Mouse (Mus musculus) cerebellum, adult 2 months (tissue): ENCODE results near the gene Ctdsp1. TPM values are rescaled to one million over a fixed set of nuclear protein-coding genes. Genes with fewer than 3 reads are reported as not detected.

Source experiments
- DNase-seq, 2 experiments: peaks; one replicate each; pipeline ENCODE4 v3.0.0; 2021
- H3K27ac ChIP-seq: fragments of 200-500 bp; 2 replicates; pipeline ENCODE4 v1.5.1; 2012; ENCODE audit warnings: low read length, control low read depth, inconsistent platforms; ENCODE audit not compliant: insufficient read depth
- H3K27me3 ChIP-seq: fragments of 200-500 bp; 2 replicates; pipeline ENCODE4 v1.6.1; 2012; ENCODE audit warnings: inconsistent platforms, mild to moderate bottlenecking, low read length, moderate library complexity; ENCODE audit not compliant: control insufficient read depth, insufficient read depth
- H3K4me1 ChIP-seq: fragments of 200-500 bp; 2 replicates; pipeline ENCODE4 v1.6.1; 2011; ENCODE audit warnings: low read length; ENCODE audit not compliant: control insufficient read depth, insufficient read depth
- H3K4me3 ChIP-seq: fragments of 200-500 bp; replicated peaks from 2 replicates; pipeline ENCODE3; 2011; ENCODE audit warnings: mild to moderate bottlenecking, low read depth, low read length, control low read depth; ENCODE audit not compliant: insufficient read depth
- CTCF ChIP-seq: fragments of 200-500 bp; IDR thresholded peaks from 2 replicates; pipeline ENCODE4 v1.5.1; 2011; ENCODE audit warnings: low read depth, mild to moderate bottlenecking, control low read depth, low read length, moderate library complexity, borderline replicate concordance; ENCODE audit not compliant: insufficient read depth
- POLR2A ChIP-seq: fragments of 200-500 bp; IDR thresholded peaks from 2 replicates; pipeline ENCODE4 v1.6.1; 2011; ENCODE audit warnings: low read length, control low read depth, borderline replicate concordance; ENCODE audit not compliant: insufficient read depth
- WGBS: fragments of 180-500 bp; shearing (Covaris S2); methylation state at CpG from one replicate; pipeline ENCODE4 v1.1.7; 2018; 5-methylcytosine and 5-hydroxymethylcytosine counted together
- polyA plus RNA-seq: library from polyadenylated mRNA; depleted of rRNA; stranded (reverse); fragments of >200 nt; gene quantifications from 2 replicates; pipeline ENCODE4 v1.2.3, GENCODE M21; 2012

Gene Ctdsp1
- polyA plus RNA-seq, 1 experiment = 35.7 TPM

DNA sequence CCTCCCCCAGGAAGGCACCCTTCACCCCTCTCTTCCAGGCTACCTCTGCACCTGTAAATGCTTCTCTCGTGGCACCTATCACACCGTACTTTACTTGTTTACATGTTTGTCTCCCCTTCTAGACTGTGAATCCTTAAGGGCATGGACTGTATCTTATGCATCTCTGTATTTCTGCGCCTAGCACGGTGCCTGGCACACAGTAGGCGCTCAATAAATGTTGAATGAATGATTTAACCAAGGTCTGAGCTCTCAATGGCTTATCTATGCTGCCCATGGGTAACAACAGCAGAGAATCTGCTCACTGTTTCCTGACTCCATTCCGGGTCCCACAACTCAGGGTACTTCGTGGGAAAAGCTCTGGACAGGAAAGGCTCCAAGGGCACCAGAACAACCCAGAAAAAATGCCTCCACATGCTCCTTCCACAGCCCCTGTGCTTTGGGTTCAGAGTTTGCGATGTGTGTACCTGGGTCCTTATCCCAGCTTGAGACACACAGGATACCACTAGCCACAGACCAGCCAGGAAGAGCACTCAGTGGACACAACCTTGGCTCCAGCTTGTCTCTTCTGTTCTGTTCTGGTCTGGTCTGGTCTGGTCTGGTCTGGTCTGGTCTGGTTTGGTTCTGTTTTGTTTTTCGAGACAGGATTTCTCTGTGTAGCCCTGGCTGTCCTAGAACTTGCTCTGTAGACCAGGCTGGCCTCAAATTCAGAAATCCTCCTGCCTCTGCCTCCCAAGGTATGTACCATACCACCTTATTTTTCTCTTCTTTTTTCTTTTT lies 37.7 kb upstream of the Ctdsp1 start:
- no peak for DNase-seq
- no peak overlapping the region for H3K4me3 ChIP-seq
- H3K4me1 ChIP-seq = no peaks in the 10 kb centered on the region
- H3K27me3 ChIP-seq = no peaks in the 10 kb centered on the region
- WGBS = 94% methylated on average over 9 of the region's 9 CpGs
- TF ChIP-seq POLR2A = no peak
- no peak for TF ChIP-seq CTCF
- no peak overlapping the region for H3K27ac ChIP-seq

DNA sequence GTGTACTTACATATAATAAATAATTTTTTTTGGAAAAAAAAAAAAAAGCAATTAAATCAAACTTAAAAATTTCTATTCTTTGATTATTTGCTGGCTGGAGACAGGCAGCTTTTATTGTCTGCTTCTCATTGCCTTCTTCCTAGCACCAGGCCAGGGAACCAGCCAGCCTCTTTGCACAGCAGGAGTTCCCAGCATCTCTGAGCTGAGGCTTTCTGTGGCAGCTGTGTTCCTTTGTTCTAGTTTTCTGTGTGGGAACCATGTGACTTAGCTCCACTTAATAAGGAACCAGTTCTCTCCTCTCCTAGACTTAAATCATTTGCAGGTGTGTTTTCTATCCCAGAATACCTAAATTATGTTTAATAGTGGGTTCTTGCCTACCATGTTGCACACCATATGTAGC lies 33.8 kb upstream of the Ctdsp1 start:
- TF ChIP-seq POLR2A = no peak
- no peak for TF ChIP-seq CTCF
- Histone ChIP-seq H3K27me3 (no peaks in the 10 kb centered on the region), H3K4me1 (no peaks in the 10 kb centered on the region), H3K27ac (no peak overlapping the region), H3K4me3 (no peak overlapping the region)
- no peak for DNase-seq

GRCm38 (mm10) chr1:74359952-74360517 lies 31.3 kb upstream of the Ctdsp1 start:
- 91% methylated on average over 5 of the region's 5 CpGs for WGBS
- DNase-seq = no peak
- TF ChIP-seq CTCF = no peak
- TF ChIP-seq POLR2A = no peak
- no peaks in the 10 kb centered on the region for H3K27me3 ChIP-seq
- no peaks in the 10 kb centered on the region for H3K4me1 ChIP-seq
- no peak overlapping the region for H3K27ac ChIP-seq
- H3K4me3 ChIP-seq = no peak overlapping the region

DNA sequence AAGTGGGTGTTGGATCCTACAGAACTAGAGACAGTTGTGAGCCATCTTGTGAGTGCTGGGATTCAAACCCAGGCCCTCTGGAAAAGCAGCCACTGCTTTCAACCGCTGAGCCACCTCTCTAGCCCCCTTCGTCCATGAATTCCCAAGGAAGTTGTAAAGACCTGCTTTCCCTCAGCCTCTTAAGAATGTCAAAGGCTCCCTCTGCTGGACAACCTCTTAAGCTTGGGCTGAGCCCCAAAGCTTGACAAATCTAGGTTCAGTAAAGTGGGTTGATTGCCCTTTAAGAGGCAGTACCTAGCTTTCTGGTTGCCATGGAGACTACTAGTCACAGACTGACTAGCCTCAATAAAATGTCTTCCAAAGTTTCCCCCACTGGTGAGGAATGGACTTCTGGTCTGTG lies 29.5 kb upstream of the Ctdsp1 start, which contains the start of gene Catip:
Gene Catip (plus strand): TSS at position 297 of the 400 bp plus-strand sequence.
- Histone ChIP-seq H3K4me1 (no peaks in the 10 kb centered on the region), H3K27ac (no peak within 1 kb of the TSS), H3K27me3 (no peaks in the 10 kb centered on the region), H3K4me3 (no peak within 1 kb of the TSS)
- peak; percentile 70 to 71 for DNase-seq
- 4% methylated on average over 2 of the region's 2 CpGs for WGBS
- peak; percentile 80 for TF ChIP-seq CTCF
- no peak for TF ChIP-seq POLR2A

- H3K27ac ChIP-seq = no peak overlapping the region
- H3K4me1 ChIP-seq = no peaks in the 10 kb centered on the region
- no peaks in the 10 kb centered on the region for H3K27me3 ChIP-seq
- WGBS = 66% methylated on average over 17 of the region's 17 CpGs
- no peak for DNase-seq
- no peak overlapping the region for H3K4me3 ChIP-seq
- TF ChIP-seq CTCF (no peak), POLR2A (no peak)
Observed at GRCm38 (mm10) chr1:74362325-74363229, 28.7 kb upstream of the Ctdsp1 start.

DNA sequence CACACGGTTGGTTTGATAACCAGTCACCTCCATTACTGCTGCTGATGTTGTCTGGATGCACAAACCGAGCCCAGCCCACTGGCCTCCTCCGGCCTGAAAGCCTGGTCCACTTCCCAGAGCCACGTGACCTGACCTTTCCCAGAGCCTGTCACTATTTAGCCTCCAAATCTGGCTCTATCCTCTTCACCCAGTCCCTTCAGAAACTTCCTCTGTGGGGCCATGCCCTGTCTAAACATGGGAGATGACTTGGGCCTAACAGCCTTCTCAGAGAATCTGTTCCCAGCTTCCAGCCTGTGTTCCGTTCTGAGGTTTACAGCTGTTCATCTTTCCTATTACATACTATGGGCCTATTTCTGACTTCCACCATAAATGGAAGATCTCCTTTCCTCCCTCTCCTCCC lies 27.9 kb upstream of the Ctdsp1 start:
- Histone ChIP-seq H3K4me1 (no peaks in the 10 kb centered on the region), H3K27ac (no peak overlapping the region), H3K4me3 (no peak overlapping the region), H3K27me3 (no peaks in the 10 kb centered on the region)
- WGBS = 87% methylated on average over 5 of the region's 5 CpGs
- TF ChIP-seq CTCF (no peak), POLR2A (no peak)
- DNase-seq = no peak

DNA sequence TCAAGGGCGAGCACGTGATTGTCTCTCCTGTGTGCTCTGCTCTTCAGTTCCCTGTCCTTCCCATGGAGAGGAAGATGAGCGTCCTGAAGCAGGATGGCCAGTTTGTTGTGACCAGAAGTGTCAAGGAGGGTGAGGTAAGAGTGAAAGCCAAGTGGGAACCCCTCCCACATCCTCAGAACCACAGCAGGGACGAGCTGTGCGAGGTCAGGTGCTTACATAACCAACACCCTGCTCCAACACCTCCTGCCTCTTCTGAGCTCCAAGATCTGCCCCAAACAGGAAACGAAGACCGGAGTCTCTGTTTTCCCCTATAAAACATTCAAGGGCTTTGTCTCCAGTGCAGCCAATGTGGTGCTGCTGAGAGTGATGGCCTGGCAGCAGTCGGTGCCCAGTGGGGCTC lies 27.0 kb upstream of the Ctdsp1 start:
- 79% methylated on average over 8 of the region's 8 CpGs for WGBS
- no peak for TF ChIP-seq CTCF
- no peak for TF ChIP-seq POLR2A
- Histone ChIP-seq H3K27me3 (no peaks in the 10 kb centered on the region), H3K4me3 (no peak overlapping the region), H3K4me1 (no peaks in the 10 kb centered on the region), H3K27ac (no peak overlapping the region)
- DNase-seq = no peak
